Mouse (Mus musculus) kidney, embryonic 16.5 days (tissue): ENCODE measurements around the gene Spp1. TPM values are rescaled to one million over a fixed set of nuclear protein-coding genes. Genes with fewer than 3 reads are reported as not detected.
A peak's percentile ranks its signal among the peaks of the same experiment; 100 is the strongest.

Experiments
- ATAC-seq: fragments of 200-750 bp; cut with Nextera tagmentation; 2 replicates; pipeline ENCODE4 v1.8.0; 2017; ENCODE audit warnings: moderate TSS enrichment; ENCODE audit not compliant: low FRiP score, low TSS enrichment
- H3K27ac ChIP-seq: fragments of 300-500 bp; sonication (generic); 2 replicates; pipeline ENCODE4 v1.5.1; 2014; ENCODE audit warnings: low read length
- H3K27me3 ChIP-seq: fragments of 300-500 bp; sonication (generic); 2 replicates; pipeline ENCODE4 v1.6.1; 2014; ENCODE audit warnings: low read length, control low read depth, mixed read lengths; ENCODE audit not compliant: insufficient read depth
- H3K36me3 ChIP-seq: fragments of 300-500 bp; sonication (generic); 2 replicates; pipeline ENCODE4 v1.6.1; 2014; ENCODE audit warnings: low read length, control low read depth, mixed read lengths; ENCODE audit not compliant: insufficient read depth
- H3K4me1 ChIP-seq: fragments of 300-500 bp; sonication (generic); 2 replicates; pipeline ENCODE4 v1.6.1; 2014; ENCODE audit warnings: low read length, control low read depth, mixed read lengths; ENCODE audit not compliant: insufficient read depth
- H3K4me2 ChIP-seq: fragments of 300-500 bp; sonication (generic); replicated peaks from 2 replicates; pipeline ENCODE4 v1.6.1; 2014; ENCODE audit warnings: low read depth, low read length
- H3K4me3 ChIP-seq: fragments of 300-500 bp; sonication (generic); 2 replicates; pipeline ENCODE4 v1.5.1; 2014; ENCODE audit warnings: mild to moderate bottlenecking, low read length
- H3K9ac ChIP-seq: fragments of 300-500 bp; sonication (generic); replicated peaks from 2 replicates; pipeline ENCODE4 v1.6.1; 2014; ENCODE audit warnings: low read length
- H3K9me3 ChIP-seq: fragments of 300-500 bp; sonication (generic); 2 replicates; pipeline ENCODE4 v1.6.1; 2016; ENCODE audit warnings: low read length, control low read depth
- WGBS: fragments of 180-500 bp; shearing (Covaris S2); extraction: QIAGEN DNeasy Blood & Tissue Kit; methylation state at CpG from one replicate; pipeline ENCODE4 v1.1.7; 2014; 5-methylcytosine and 5-hydroxymethylcytosine counted together
- polyA plus RNA-seq: library from polyadenylated mRNA; unstranded; fragments of >200 nt; fragmentation: Nextera tagmentation; extraction: Ambion mirVana; gene quantifications from 2 replicates; pipeline ENCODE4 v1.2.1, GENCODE M21; 2015

Gene Spp1
- polyA plus RNA-seq, 1 experiment from 2014 or later, result 243 TPM

DNA sequence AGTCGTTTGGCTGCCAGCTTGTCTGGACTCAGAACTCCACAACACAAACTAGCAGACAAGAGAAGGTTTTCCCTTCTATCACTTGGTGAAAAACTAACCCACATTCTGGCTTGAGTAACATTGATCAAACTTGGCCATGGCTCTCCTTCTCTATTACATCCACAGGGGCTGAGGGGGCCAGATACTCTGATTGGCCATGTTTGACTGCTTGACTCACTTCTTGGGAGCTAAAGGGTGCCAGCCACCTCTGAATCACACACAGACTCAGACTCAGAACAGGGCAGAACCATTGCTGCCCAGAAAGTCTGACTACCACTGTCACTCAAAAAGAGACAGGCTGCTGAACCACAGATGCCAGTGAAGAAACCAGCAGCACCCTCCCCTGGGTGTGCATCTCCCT lies 18.2 kb downstream of the Spp1 start:
- Histone ChIP-seq H3K4me3 (no peak overlapping the region), H3K27me3 (no peaks in the 10 kb centered on the region), H3K4me2 (no peak overlapping the region), H3K9me3 (peaks cover 5% of the 10 kb centered on the region; the same call in 1 of the 2 replicates), H3K9ac (no peak overlapping the region), H3K27ac (no peak overlapping the region), H3K36me3 (no peaks in the 10 kb centered on the region; the same call in 1 of the 2 replicates), H3K4me1 (no peaks in the 10 kb centered on the region)
- no peak for ATAC-seq
- 70% methylated on average over 1 of the region's 1 CpGs for WGBS

GRCm38 (mm10) chr5:104454564-104454963 lies 19.6 kb downstream of the Spp1 start:
- ATAC-seq, result no peak
- Histone ChIP-seq H3K9me3 (peaks cover 5% of the 10 kb centered on the region; the same call in 1 of the 2 replicates), H3K4me2 (no peak overlapping the region), H3K4me3 (no peak overlapping the region), H3K36me3 (no peaks in the 10 kb centered on the region; the same call in 1 of the 2 replicates), H3K27ac (no peak overlapping the region), H3K27me3 (no peaks in the 10 kb centered on the region), H3K9ac (no peak overlapping the region), H3K4me1 (peaks cover 8% of the 10 kb centered on the region)
- WGBS, result 85% methylated on average over 6 of the region's 6 CpGs

DNA sequence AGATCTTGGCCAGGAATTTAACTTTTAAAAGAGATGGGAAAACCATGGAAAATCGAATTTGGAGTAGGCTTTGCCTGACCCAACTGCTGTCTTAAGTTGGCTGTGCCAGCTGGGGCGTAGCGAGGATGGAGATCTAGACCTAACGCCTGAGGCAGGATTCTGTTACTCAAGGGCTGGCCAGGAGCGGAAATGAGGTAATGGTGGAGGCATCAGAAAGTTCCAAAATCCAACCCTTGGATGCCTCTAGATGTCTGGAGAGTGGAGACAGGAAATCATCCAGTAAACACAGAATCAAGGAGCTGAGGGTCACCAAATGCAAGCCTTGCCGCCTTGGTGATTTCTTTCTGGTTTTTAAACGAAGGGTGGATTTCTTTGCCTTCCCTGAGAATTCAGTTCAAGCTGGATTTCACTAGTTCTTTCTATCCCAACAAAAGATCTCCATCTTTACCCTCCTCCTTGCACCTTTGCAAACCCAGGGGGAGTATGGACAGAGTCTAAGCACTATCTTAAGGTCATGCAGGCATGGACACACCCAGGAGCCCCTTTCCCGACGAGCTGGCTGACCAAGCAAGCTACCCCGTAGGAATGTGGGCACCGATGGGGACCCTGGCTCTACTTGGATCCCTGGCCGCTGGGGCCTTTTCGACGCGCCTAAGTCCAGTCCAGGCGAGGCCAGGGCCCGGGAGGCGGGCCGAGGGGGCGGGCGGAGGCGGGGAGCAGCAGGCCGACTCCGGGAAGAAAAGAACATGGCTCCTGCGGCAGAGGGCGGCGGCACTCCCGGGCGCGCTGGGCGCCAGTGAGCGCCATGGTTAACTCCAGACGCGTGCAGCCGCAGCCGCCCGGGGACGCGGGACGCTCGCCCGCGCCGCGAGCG lies 24.2 kb downstream of the Spp1 start, which contains the start of gene Pkd2:
Gene Pkd2 (plus strand): TSS at position 619 of the 874 bp plus-strand sequence.
- 9% methylated on average over 46 of the region's 46 CpGs for WGBS
- peak within 1 kb of the TSS; percentile 95 for H3K27ac ChIP-seq
- no peaks in the 10 kb centered on the region for H3K27me3 ChIP-seq
- peak within 1 kb of the TSS; percentile 64 for H3K4me2 ChIP-seq
- H3K36me3 ChIP-seq, result peaks cover 16% of the 10 kb centered on the region
- H3K4me1 ChIP-seq, result peaks cover 19% of the 10 kb centered on the region
- peaks cover 5% of the 10 kb centered on the region; the same call in 1 of the 2 replicates for H3K9me3 ChIP-seq
- peak; percentile 95 for ATAC-seq
- peak within 1 kb of the TSS; percentile 97 for H3K9ac ChIP-seq
- H3K4me3 ChIP-seq, result peak within 1 kb of the TSS; percentile 83

GRCm38 (mm10) chr5:104459706-104460455 lies 25.0 kb downstream of the Spp1 start:
- H3K36me3 ChIP-seq, result peaks cover 22% of the 10 kb centered on the region
- peak; percentile 81 for ATAC-seq
- peak overlapping the region; percentile 95 for H3K27ac ChIP-seq
- peaks cover 19% of the 10 kb centered on the region for H3K4me1 ChIP-seq
- no peaks in the 10 kb centered on the region for H3K27me3 ChIP-seq
- H3K9me3 ChIP-seq, result peaks cover 5% of the 10 kb centered on the region; the same call in 1 of the 2 replicates
- H3K4me3 ChIP-seq, result peak overlapping the region; percentile 83
- H3K4me2 ChIP-seq, result peak overlapping the region; percentile 64
- WGBS, result under 1% methylated on average over 82 of the region's 82 CpGs
- peak overlapping the region; percentile 97 for H3K9ac ChIP-seq

GRCm38 (mm10) chr5:104460456-104460838 lies 25.5 kb downstream of the Spp1 start:
- WGBS, result 18% methylated on average over 3 of the region's 3 CpGs
- H3K9ac ChIP-seq, result peak overlapping the region; percentile 97

GRCm38 (mm10) chr5:104460856-104461255 lies 25.9 kb downstream of the Spp1 start:
- H3K27ac ChIP-seq, result peak overlapping the region; percentile 66; the same call in 1 of the 2 replicates
- H3K9ac ChIP-seq, result 0 out of 2 replicates have a peak overlapping the region, but pooled peaks have one; percentile 31
- peaks cover 19% of the 10 kb centered on the region for H3K4me1 ChIP-seq
- peak overlapping the region; percentile 64 for H3K4me2 ChIP-seq
- WGBS, result 8% methylated on average over 6 of the region's 7 CpGs
- peaks cover 5% of the 10 kb centered on the region; the same call in 1 of the 2 replicates for H3K9me3 ChIP-seq
- no peak for ATAC-seq
- H3K4me3 ChIP-seq, result peak overlapping the region; percentile 83
- peaks cover 32% of the 10 kb centered on the region for H3K36me3 ChIP-seq
- no peaks in the 10 kb centered on the region for H3K27me3 ChIP-seq

More at GRCm38 (mm10) chr5:104460456-104460838, 25.5 kb downstream of the Spp1 start:
- H3K4me3 ChIP-seq, result peak overlapping the region; percentile 83
- peaks cover 5% of the 10 kb centered on the region; the same call in 1 of the 2 replicates for H3K9me3 ChIP-seq
- H3K27ac ChIP-seq, result peak overlapping the region; percentile 95
- ATAC-seq, result no peak
- peak overlapping the region; percentile 64 for H3K4me2 ChIP-seq
- H3K36me3 ChIP-seq, result peaks cover 28% of the 10 kb centered on the region
- no peaks in the 10 kb centered on the region for H3K27me3 ChIP-seq
- H3K4me1 ChIP-seq, result peaks cover 19% of the 10 kb centered on the region

- Histone ChIP-seq H3K4me1 (peaks cover 12% of the 10 kb centered on the region), H3K9me3 (no peaks in the 10 kb centered on the region), H3K9ac (no peak overlapping the region), H3K36me3 (peaks cover 54% of the 10 kb centered on the region), H3K27ac (no peak overlapping the region), H3K4me2 (no peak overlapping the region), H3K27me3 (no peaks in the 10 kb centered on the region), H3K4me3 (no peak overlapping the region)
- ATAC-seq, result no peak
- WGBS, result 88% methylated on average over 8 of the region's 8 CpGs
These were observed 30.4 kb downstream of the Spp1 start for GRCm38 (mm10) chr5:104465279-104465678.

DNA sequence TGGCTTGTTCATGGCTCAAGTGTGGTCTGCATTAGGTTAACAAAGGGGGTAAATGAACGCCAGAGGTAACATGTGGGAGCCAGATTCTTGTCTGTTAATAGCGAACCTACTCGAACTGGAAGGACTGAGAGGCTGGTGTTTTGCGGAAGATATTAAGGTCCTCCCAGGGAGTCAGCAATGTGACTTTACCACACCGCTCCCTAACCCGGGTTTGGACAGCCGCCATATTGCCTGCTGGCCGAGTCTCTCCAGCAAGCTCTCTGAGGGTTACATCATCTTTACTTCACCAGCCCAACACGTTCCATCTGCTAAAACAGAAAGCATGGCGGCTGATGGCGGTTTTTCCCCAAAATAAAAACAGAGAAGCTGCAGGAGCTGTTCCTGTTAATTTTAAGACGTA lies 30.8 kb downstream of the Spp1 start:
- H3K4me3 ChIP-seq, result no peak overlapping the region
- peaks cover 8% of the 10 kb centered on the region for H3K4me1 ChIP-seq
- no peak overlapping the region for H3K9ac ChIP-seq
- WGBS, result 87% methylated on average over 12 of the region's 12 CpGs
- H3K9me3 ChIP-seq, result no peaks in the 10 kb centered on the region
- ATAC-seq, result no peak
- H3K36me3 ChIP-seq, result peaks cover 56% of the 10 kb centered on the region
- no peaks in the 10 kb centered on the region for H3K27me3 ChIP-seq
- H3K4me2 ChIP-seq, result no peak overlapping the region
- no peak overlapping the region for H3K27ac ChIP-seq

DNA sequence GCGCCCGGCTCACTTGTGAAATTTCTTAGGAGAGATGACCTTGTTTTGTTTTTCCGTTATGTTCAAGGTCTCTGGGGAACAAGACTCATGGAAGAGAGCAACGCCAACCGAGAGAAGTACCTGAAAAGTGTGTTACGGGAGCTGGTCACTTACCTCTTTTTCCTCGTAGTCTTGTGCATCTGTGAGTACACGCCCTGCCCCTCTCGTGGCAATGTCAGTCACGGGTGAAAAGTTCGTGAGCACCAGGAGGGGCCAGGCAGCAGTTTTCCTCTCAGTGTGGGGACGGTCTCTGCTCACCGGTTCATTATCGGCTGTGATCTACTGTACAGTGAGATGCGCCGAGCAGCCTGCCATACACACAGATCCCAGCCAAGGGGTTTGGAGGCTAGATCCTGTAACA lies 31.9 kb downstream of the Spp1 start:
- H3K27ac ChIP-seq, result no peak overlapping the region
- ATAC-seq, result no peak
- no peak overlapping the region for H3K4me2 ChIP-seq
- H3K4me1 ChIP-seq, result no peaks in the 10 kb centered on the region; the same call in 1 of the 2 replicates
- H3K9me3 ChIP-seq, result no peaks in the 10 kb centered on the region
- no peak overlapping the region for H3K9ac ChIP-seq
- H3K27me3 ChIP-seq, result no peaks in the 10 kb centered on the region
- H3K36me3 ChIP-seq, result peaks cover 65% of the 10 kb centered on the region
- 87% methylated on average over 16 of the region's 16 CpGs for WGBS
- H3K4me3 ChIP-seq, result no peak overlapping the region
